Mouse (Mus musculus) liver, postnatal 0 days (tissue): Measurements from ENCODE around the gene Utrn.

Experiments used
- CTCF ChIP-seq: sonication (generic); IDR thresholded peaks from 2 replicates; pipeline ENCODE4 v1.5.1; 2016; ENCODE audit warnings: antibody characterized with exemption, low read depth
- EP300 ChIP-seq: IDR thresholded peaks from 2 replicates; pipeline ENCODE4 v1.6.1; 2016; ENCODE audit warnings: antibody characterized with exemption, low read depth, mild to moderate bottlenecking

DNA sequence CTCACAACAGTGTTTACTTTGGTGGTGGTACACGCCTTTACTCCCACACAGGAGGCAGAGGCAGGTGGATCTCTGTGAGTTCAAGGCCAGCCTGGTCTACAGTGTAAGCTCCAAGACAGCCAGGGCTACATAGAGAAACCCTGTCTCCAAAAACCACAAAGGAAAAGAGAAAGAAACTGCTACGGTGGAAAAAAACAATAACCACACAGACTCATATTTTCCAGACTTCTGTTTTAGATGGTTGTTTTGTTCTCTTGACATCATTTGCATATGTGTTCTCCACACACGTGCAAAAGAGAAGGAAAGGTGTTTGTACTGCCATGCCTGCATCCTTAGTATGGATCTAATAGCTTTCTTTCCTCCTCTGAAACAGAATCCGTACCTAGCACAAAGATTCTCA, 55.3 kb downstream of the Utrn start:
- TF ChIP-seq CTCF, result no peak
- no peak for TF ChIP-seq EP300
